Mouse (Mus musculus): ENCODE results near the gene Serhl.

DNA sequence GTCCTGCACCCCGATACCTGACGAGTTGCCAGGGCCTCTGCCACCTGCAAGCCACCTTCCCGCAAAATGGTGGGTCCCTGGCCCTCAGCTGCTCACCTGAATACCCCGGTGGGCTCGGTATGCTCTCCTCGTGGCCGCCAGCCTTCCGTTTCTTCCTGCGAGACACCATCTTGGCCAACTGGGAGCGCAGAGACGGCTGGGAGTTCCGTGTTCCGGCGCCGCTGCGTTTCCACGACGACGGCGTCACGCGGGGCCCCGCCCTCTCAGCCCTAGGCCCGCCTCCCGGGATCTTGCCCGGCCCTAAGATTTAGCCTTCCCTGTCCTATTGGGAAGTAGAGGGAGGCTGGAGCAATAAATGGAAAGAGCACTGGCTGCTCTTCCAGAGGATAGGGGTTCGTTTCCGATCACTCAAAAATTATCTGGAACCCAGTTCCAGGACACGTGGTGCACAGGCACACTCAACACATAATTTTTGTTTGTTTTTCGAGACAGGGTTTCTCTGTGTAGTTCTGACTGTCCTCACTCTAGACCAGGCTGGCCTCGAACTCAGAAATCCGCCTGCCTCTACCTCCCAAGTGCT is 33.4 kb downstream of the Serhl start, which contains the start of gene Rrp7a:
- TF ChIP-seq CTCF (IDR thresholded peaks at IDR 0.05; ENCODE audit: control insufficient read depth, insufficient read depth, insufficient replicate concordance, low read depth, low read length), result no peak
- TF ChIP-seq POLR2A (IDR thresholded peaks at IDR 0.05; ENCODE audit: control insufficient read depth, low read depth, low read length), result peak; percentile 95
